Mouse (Mus musculus) retina, postnatal 7 days (tissue): Measurements from ENCODE around the gene Gm5678.

ENCODE experiments used
- DNase-seq: peaks from one replicate; pipeline ENCODE4 v3.0.0-alpha.2; 2012; ENCODE audit warnings: low read depth, low spot score

Gm5678 gene

DNA sequence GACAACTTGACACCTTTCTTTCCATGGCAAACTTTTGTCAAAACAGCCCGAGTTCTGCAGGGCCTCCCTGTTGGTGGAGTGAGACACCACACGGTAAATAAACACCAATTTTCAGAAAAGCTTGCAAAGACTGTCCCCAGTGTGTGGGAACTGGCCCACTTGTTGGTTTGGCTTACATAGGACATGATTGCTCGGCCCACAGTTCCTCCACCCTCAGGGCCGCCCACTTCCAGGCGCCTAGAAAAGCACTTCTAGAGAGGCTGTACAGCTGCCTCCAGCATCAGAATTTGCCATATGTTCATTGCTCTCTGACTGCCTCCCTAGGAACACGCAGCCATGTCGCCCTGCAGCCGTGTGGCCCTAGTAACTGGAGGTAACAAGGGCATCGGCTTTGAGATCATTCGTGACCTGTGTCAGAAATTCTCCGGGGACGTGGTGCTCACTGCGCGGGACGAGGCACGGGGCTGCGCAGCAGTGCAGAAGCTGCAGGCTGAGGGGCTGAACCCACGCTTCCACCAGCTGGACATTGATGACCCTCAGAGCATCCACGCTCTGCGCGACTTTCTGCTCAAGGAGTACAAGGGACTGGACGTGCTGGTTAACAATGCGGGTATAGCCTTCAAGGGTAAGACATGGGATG lies at the start of gene Gm5678:
Gene Gm5678, plus strand, starts transcription at position 337 of the 640 bp plus-strand sequence.
- no peak for DNase-seq

- no peak for DNase-seq
Observed at GRCm38 (mm10) chr16:93578346-93579005, 49.4 kb upstream of the Gm5678 start.

GRCm38 (mm10) chr16:93581125-93581524 lies 46.8 kb upstream of the Gm5678 start:
- DNase-seq = no peak

GRCm38 (mm10) chr16:93584976-93585702 lies 42.8 kb upstream of the Gm5678 start:
- DNase-seq = no peak

- DNase-seq = no peak
Observed at GRCm38 (mm10) chr16:93585703-93586205, 42.1 kb upstream of the Gm5678 start.

GRCm38 (mm10) chr16:93586382-93586781 lies 41.5 kb upstream of the Gm5678 start:
- no peak for DNase-seq

DNA sequence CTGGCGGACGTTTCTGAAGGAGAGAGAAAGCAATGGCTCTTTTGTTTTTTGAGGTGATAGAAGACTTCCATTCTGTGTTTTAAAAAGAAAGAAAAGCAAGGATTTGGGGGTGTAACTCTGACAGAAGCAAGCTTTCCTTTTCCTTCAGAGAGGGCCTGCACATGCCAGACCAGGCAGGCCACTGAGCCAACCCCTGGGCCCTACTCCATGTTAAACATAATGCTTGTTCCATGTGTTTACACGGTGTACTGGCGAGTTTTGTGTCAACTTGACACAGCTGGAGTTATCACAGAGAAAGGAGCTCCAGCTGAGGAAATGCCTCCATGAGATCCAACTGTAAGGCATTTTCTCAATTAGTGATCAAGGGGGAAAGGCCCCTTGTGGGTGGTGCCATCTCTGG lies 39.6 kb upstream of the Gm5678 start:
- no peak for DNase-seq

GRCm38 (mm10) chr16:93590915-93591314 lies 37.0 kb upstream of the Gm5678 start:
- DNase-seq = no peak

DNA sequence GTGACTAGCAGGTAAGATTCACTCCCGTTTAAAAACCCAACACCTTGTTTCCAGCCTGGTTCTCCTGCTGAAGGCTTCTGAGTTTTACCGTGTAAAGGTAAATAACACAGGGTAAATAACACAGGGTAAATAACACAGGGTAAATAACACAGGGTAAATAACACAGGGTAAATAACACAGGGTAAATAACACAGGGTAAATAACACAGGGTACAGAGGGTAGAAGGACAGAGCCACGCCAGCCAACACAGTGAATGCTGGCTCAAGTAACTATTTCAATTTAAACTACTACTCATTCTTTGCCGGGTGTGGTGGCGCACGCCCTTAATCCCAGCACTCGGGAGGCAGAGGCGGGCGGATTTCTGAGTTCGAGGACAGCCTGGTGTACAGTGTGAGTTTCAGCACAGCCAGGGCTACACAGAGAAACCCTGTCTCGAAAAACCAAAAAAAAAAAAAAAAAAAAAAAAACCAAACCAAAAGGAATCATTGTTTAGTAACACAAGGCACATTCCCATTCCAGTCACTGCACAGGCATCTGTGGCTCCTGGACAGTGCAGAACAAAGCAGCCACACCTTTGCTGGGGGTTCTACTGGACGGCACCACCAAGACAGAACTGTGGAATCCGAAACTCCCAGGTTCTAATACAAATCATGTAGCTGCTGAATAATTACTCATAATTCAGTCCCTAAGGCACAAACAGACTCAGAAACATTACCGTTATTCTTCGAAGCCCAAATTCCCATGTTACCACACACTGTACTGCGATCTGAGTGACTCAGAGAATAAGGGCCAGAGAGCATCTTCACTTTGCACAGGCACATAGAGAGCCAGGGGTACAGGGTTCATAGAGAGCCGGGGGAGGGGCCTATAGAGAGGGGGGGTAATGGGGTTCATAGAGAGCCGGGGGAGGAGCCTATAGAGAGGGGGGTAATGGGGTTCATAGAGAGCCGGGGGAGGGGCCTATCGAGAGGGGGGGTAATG lies 36.2 kb upstream of the Gm5678 start:
- DNase-seq = no peak

DNA sequence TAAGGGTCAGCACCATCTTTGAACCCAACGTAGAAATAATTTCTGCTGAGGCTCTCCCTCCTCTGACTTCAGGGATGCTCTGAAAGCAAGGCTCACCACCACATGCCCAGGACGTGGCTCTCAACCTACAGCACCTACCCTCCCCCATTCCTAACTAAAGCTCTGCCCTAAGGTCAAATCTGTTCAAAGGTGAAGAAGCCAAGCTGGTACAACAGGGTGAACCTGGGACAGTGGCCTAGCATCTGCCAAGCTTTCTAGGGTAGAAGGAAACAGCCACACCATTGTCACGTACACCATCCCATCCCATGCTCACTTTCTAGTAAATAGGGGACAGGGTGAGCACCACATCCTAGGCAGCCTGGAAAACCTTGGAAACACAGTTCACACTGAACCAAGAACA lies 35.2 kb upstream of the Gm5678 start:
- no peak for DNase-seq

- DNase-seq = no peak
Observed at GRCm38 (mm10) chr16:93593406-93593805, 34.5 kb upstream of the Gm5678 start.

GRCm38 (mm10) chr16:93594448-93594847 lies 33.4 kb upstream of the Gm5678 start:
- DNase-seq = no peak

- DNase-seq = no peak
Observed at GRCm38 (mm10) chr16:93595766-93596165, 32.1 kb upstream of the Gm5678 start.

DNA sequence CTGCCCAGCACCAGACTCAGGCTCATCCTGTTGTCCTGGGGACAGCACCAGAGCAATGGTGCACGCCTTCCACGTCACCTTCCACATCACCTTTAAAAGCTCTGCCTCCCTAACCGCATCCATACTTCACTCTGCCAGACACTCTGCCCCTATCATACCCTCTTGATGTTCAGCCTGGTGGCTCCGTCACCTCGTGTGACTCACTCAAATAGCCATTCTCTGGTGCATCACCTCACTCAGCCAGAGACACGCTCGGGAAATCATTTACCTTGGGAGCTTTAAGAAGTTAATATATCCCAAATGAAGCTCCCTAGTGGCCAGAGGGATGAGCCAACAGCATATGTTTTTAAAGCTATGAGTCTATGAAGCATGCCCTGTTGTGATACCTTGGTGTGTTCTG lies 31.1 kb upstream of the Gm5678 start:
- no peak for DNase-seq

DNA sequence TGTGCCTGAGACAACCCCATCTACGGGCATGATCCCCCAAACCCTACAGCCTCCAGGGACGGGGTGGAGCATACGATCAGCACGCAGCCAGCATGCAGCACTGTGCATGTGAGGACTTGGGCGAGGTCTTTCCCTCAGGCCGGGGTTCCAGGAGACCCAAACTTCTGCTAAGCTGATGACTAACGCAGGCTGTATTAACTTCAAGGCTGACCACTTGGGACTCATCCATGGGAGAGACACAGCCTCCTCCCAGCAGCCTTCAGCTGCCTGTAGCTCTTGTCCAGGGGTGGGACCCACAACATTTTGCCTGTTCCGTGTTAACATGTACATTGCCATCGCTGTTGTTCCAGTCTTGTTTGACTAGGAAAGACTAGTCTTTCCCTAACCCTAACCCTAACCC lies 30.3 kb upstream of the Gm5678 start:
- no peak for DNase-seq

DNA sequence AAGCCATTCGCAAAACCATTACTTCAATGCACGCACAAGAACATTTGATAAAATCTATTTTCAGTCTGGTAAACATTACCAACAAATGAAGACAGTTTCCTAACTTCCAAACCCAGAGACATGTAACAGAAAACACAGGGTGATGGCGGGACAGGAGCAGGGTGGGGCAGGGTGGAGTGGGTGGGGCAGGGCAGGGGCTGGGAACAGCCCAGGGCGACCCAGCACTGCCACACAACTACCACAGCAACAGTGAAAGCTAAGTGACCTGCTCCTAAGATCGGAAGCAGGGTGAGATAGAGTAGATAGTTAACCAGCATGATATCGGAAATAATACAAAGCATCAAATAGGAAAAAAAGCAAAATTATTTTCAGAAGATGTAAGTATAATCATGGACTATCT lies 28.4 kb upstream of the Gm5678 start:
- DNase-seq = no peak

GRCm38 (mm10) chr16:93603439-93604212 lies 24.3 kb upstream of the Gm5678 start, which contains the start of gene Setd4:
TSS of gene Setd4 (minus strand) at chr16:93604063.
- peak; percentile 83 for DNase-seq

DNA sequence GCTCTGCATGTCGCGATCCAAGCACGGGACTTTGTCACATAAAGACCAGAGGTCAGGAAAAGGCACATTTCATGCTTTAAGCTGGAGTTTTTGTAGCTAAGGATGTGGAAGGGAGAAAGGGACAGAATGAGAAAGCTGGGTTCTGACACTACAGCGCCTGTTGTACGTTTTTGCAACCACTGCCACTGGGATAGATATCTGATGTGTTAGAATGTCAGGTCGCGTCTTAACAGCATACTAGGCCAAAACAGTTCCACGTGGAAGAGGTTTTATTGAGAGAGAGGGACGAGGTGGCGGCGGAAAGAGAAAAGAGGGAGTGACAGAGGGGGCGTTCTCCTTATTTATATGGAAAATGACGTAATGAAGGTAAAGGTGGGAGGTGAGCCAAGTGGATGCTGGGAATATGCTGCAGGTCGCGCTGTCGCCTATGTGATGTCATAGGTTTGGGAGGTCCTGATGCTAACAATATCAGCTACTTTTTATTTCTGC lies 23.4 kb upstream of the Gm5678 start:
- DNase-seq = no peak

GRCm38 (mm10) chr16:93605553-93605952 lies 22.3 kb upstream of the Gm5678 start, which contains the start of gene Cbr1:
TSS of gene Cbr1 (plus strand) at chr16:93605853.
- DNase-seq = no peak

DNA sequence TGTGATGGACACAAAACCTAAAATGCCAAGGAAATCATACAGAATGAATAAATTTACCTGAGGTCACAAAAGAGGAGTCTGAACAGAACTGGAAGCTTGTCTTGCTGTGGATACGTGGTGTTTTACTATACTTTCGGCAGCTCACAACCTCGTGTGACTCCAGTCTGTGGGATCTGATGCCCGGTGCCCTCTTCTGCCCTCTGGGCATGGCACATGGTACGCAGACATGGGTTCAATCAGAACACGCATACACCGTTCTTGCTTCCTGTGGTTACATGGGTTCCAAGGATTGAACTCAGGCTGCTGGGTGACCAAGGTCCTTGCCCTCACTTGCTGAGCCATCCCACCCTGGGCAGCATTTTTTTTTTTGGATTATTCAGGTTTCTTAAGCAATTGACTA lies 21.8 kb upstream of the Gm5678 start:
- DNase-seq = no peak
